Mouse (Mus musculus): Measurements from ENCODE around the gene Ankrd44. TPM values are rescaled to one million over a fixed set of nuclear protein-coding genes. Genes with fewer than 3 reads are reported as not detected.

Gene Ankrd44
- total and polyA plus RNA-seq, 3 experiments: 12.7 to 23.0 (median 19.8) TPM

- DNase-seq (ENCODE audit: extremely low read depth): peak; percentile 41
- no peak overlapping the region for H3K27ac ChIP-seq (ENCODE audit: insufficient read depth, low read depth)
- in situ Hi-C loops (cut with MboI; ENCODE audit: low pct_ligation_motif_present, low pct_unique_long_range_greater_than_20kb, low sequenced_read_pairs): no loop called here
These were observed 178.3 kb downstream of the Ankrd44 start for GRCm38 (mm10) chr1:54747785-54748420.

GRCm38 (mm10) chr1:54745666-54746065 is 180.5 kb downstream of the Ankrd44 start:
- dilution Hi-C loops (cut with MboI; ENCODE audit: extremely low pct_ligation_motif_present, extremely low pct_unique_long_range_greater_than_20kb, low sequenced_read_pairs) (no loop called here), in situ Hi-C loops (cut with MboI; ENCODE audit: low pct_ligation_motif_present, low pct_unique_long_range_greater_than_20kb, low sequenced_read_pairs) (no loop called here)
- H3K4me2 ChIP-seq (ENCODE audit: insufficient read depth, low read depth, poor library complexity, severe bottlenecking): no peak overlapping the region
- H3K27ac ChIP-seq (ENCODE audit: insufficient read depth, low read depth): no peak overlapping the region
- peaks cover 4 to 32% of the 10 kb centered on the region in 2 experiments for H3K36me3 ChIP-seq (replicated peaks in 1 of 2; ENCODE audit: control insufficient read depth in 1 of 2, insufficient read depth in 1 of 2, low read length in 1 of 2)
- TF ChIP-seq NELFE (IDR thresholded peaks at IDR 0.05; ENCODE audit: low read depth, low read length): no peak
- no peak for TF ChIP-seq MXI1 (IDR thresholded peaks at IDR 0.05; ENCODE audit: low read depth, low read length)
- TF ChIP-seq POLR2A (IDR thresholded peaks at IDR 0.05; ENCODE audit: low read depth, low read length): no peak
- TF ChIP-seq ZNF384 (IDR thresholded peaks at IDR 0.05; ENCODE audit: low read depth, low read length): no peak
- TF ChIP-seq UBTF (IDR thresholded peaks at IDR 0.05; ENCODE audit: low read depth, low read length): no peak
- no peak for TF ChIP-seq SIN3A (IDR thresholded peaks at IDR 0.05; ENCODE audit: low read length)
- no peak for TF ChIP-seq JUND (conservative IDR thresholded peaks at IDR 0.05; ENCODE audit: low read depth, low read length)
- TF ChIP-seq MAX (IDR thresholded peaks at IDR 0.05; ENCODE audit: low read length): no peak
- TF ChIP-seq KAT2A (IDR thresholded peaks at IDR 0.05; ENCODE audit: insufficient replicate concordance, low read length): no peak
- TF ChIP-seq ELF1 (IDR thresholded peaks at IDR 0.05; ENCODE audit: low read depth, low read length): no peak
- no peak for TF ChIP-seq USF1 (IDR thresholded peaks at IDR 0.05; ENCODE audit: low read depth, low read length)
- no peak for TF ChIP-seq CHD2 (IDR thresholded peaks at IDR 0.05; ENCODE audit: low read length)
- H3K9ac ChIP-seq (ENCODE audit: insufficient read depth, low read depth): no peak overlapping the region
- H3K27me3 ChIP-seq (replicated peaks): no peaks in the 10 kb centered on the region
- no peaks in the 10 kb centered on the region for H3K9me3 ChIP-seq (replicated peaks; ENCODE audit: low read length)
- DNase-seq (ENCODE audit: extremely low read depth): no peak
- H3K79me2 ChIP-seq (replicated peaks; ENCODE audit: control insufficient read depth, extremely low read depth, insufficient read depth, poor library complexity, severe bottlenecking): no peaks in the 10 kb centered on the region
- H3K4me1 ChIP-seq (ENCODE audit: control insufficient read depth in 1 of 2, insufficient read depth in 2 of 2): peaks cover 0 to 16% of the 10 kb centered on the region in 2 experiments; a peak in 1 of 4 replicates
- no peak overlapping the region for H3K4me3 ChIP-seq (replicated peaks in 1 of 3; ENCODE audit: low read depth in 2 of 3, low read length in 2 of 3, poor library complexity in 1 of 3)

More at GRCm38 (mm10) chr1:54747785-54748420, 178.3 kb downstream of the Ankrd44 start:
- Histone ChIP-seq H3K4me3 (replicated peaks in 1 of 3; ENCODE audit: low read depth in 2 of 3, low read length in 2 of 3, poor library complexity in 1 of 3) (no peak overlapping the region), H3K9me3 (replicated peaks; ENCODE audit: low read length) (no peaks in the 10 kb centered on the region), H3K4me1 (ENCODE audit: control insufficient read depth in 1 of 2, insufficient read depth in 2 of 2) (peaks cover 0 to 16% of the 10 kb centered on the region in 2 experiments; a peak in 1 of 4 replicates), H3K27me3 (replicated peaks) (no peaks in the 10 kb centered on the region), H3K9ac (ENCODE audit: insufficient read depth, low read depth) (no peak overlapping the region), H3K4me2 (ENCODE audit: insufficient read depth, low read depth, poor library complexity, severe bottlenecking) (no peak overlapping the region), H3K36me3 (replicated peaks in 1 of 2; ENCODE audit: control insufficient read depth in 1 of 2, insufficient read depth in 1 of 2, low read length in 1 of 2) (peaks cover 4 to 29% of the 10 kb centered on the region in 2 experiments), H3K79me2 (replicated peaks; ENCODE audit: control insufficient read depth, extremely low read depth, insufficient read depth, poor library complexity, severe bottlenecking) (no peaks in the 10 kb centered on the region)
- TF ChIP-seq ZMIZ1 (IDR thresholded peaks at IDR 0.05; ENCODE audit: low read depth, low read length) (no peak), ZNF384 (IDR thresholded peaks at IDR 0.05; ENCODE audit: low read depth, low read length) (no peak), MAZ (IDR thresholded peaks at IDR 0.05; ENCODE audit: low read depth, low read length) (no peak), MYC (IDR thresholded peaks at IDR 0.05; ENCODE audit: low read depth, low read length) (no peak), IRF4 (IDR thresholded peaks at IDR 0.05; ENCODE audit: low read depth, low read length) (no peak), MXI1 (IDR thresholded peaks at IDR 0.05; ENCODE audit: low read depth, low read length) (no peak), GABPA (IDR thresholded peaks at IDR 0.05; ENCODE audit: insufficient replicate concordance, low read depth, low read length) (no peak), TBP (conservative IDR thresholded peaks at IDR 0.05; ENCODE audit: low read depth, low read length) (no peak), MAX (IDR thresholded peaks at IDR 0.05; ENCODE audit: low read length) (no peak), E2F4 (IDR thresholded peaks at IDR 0.05; ENCODE audit: insufficient replicate concordance, low read depth, low read length) (no peak), POLR2A (IDR thresholded peaks at IDR 0.05; ENCODE audit: low read depth, low read length) (no peak), TCF12 (IDR thresholded peaks at IDR 0.05; ENCODE audit: low read depth, low read length) (no peak), POLR2AphosphoS2 (IDR thresholded peaks at IDR 0.05; ENCODE audit: low read depth, low read length) (no peak), CHD1 (IDR thresholded peaks at IDR 0.05; ENCODE audit: low read depth, low read length) (no peak), RCOR1 (conservative IDR thresholded peaks at IDR 0.05; ENCODE audit: low read depth, low read length) (no peak), MEF2A (IDR thresholded peaks at IDR 0.05; ENCODE audit: borderline replicate concordance, low read depth, low read length) (no peak), NRF1 (IDR thresholded peaks at IDR 0.05; ENCODE audit: low read depth, low read length) (no peak)
- dilution Hi-C loops (cut with MboI; ENCODE audit: extremely low pct_ligation_motif_present, extremely low pct_unique_long_range_greater_than_20kb, low sequenced_read_pairs): no loop called here

All from CH12.LX (cell line).